Mouse (Mus musculus): ENCODE measurements around the gene Vav3. TPM values are rescaled to one million over a fixed set of nuclear protein-coding genes. Genes with fewer than 3 reads are reported as not detected.

The Vav3 gene
- polyA plus RNA-seq, 2 experiments, result 10.8 to 33.0 TPM

DNA sequence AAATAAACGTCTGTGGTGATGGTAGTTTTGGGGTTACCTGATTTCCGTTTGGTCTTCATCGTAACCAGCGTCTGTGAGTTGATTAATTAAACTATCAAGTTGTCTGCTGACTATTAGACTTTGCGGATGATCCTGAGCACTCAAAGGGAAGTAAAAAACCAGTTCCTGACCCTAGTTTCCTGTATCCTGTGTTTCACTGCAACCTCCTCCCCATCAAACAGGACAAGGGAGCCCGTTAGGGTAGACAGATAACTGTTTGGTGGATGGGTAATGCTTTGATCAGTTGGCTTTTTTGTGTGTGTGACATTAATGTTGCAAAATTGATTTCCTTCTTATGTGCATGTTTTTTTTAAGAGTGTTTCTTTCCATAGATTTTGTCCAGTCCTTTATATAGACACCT lies 12.2 kb downstream of the Vav3 start:
- no peak overlapping the region for H3K9ac ChIP-seq (ENCODE audit: low read depth, low read length, severe bottlenecking)
- no peaks in the 10 kb centered on the region for H3K4me1 ChIP-seq (ENCODE audit: control insufficient read depth, insufficient read depth, low read length)
- H3K9me3 ChIP-seq (ENCODE audit: control insufficient read depth, low read length), result no peaks in the 10 kb centered on the region
- no peaks in the 10 kb centered on the region for H3K36me3 ChIP-seq (ENCODE audit: control insufficient read depth, insufficient read depth, low read length)
- ATAC-seq (ENCODE audit: low FRiP score, low read depth), result no peak
- H3K27me3 ChIP-seq (ENCODE audit: control insufficient read depth, insufficient read depth, low read length), result no peaks in the 10 kb centered on the region
- no peak for TF ChIP-seq POLR2A (IDR thresholded peaks at IDR 0.05; ENCODE audit: borderline replicate concordance, extremely low read depth, insufficient read depth, insufficient read length)
- 70% methylated on average over 6 of the region's 6 CpGs for WGBS
- H3K27ac ChIP-seq (replicated peaks; ENCODE audit: low read depth, low read length), result no peak overlapping the region
- H3K4me3 ChIP-seq (replicated peaks; ENCODE audit: low read length), result no peak overlapping the region
- DNase-seq (ENCODE audit: low spot score), result no peak
- H3K4me2 ChIP-seq (replicated peaks; ENCODE audit: low read depth, low read length, severe bottlenecking), result no peak overlapping the region

DNA sequence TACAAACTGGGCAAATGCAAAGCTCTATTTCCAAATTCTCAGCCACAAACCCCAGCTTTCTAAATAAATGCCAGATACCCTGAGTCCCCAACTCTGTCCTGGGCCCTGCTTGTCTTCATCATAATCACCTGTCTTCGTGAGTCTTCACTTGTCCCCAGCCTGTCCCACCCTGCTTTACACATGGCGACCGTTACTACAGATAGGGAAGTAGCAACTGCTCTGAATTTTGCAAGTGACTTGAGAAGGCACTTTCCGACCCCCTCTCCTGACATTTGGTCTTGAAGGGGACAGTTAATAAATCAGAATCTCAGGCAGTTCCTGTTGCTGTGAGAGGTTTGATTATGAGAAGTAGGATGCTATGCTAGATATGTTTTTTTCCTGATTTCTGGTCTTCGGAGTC lies 13.4 kb downstream of the Vav3 start:
- WGBS, result 81% methylated on average over 5 of the region's 5 CpGs
- ATAC-seq (ENCODE audit: low FRiP score, low read depth) (no peak), DNase-seq (ENCODE audit: low spot score) (no peak)
- no peak for TF ChIP-seq POLR2A (IDR thresholded peaks at IDR 0.05; ENCODE audit: borderline replicate concordance, extremely low read depth, insufficient read depth, insufficient read length)
- H3K4me1 ChIP-seq (ENCODE audit: control insufficient read depth, insufficient read depth, low read length), result no peaks in the 10 kb centered on the region
- H3K4me3 ChIP-seq (replicated peaks; ENCODE audit: low read length), result no peak overlapping the region
- no peak overlapping the region for H3K27ac ChIP-seq (replicated peaks; ENCODE audit: low read depth, low read length)
- H3K36me3 ChIP-seq (ENCODE audit: control insufficient read depth, insufficient read depth, low read length), result no peaks in the 10 kb centered on the region
- no peaks in the 10 kb centered on the region for H3K27me3 ChIP-seq (ENCODE audit: control insufficient read depth, insufficient read depth, low read length)
- no peak overlapping the region for H3K9ac ChIP-seq (ENCODE audit: low read depth, low read length, severe bottlenecking)
- H3K4me2 ChIP-seq (replicated peaks; ENCODE audit: low read depth, low read length, severe bottlenecking), result no peak overlapping the region
- H3K9me3 ChIP-seq (ENCODE audit: control insufficient read depth, low read length), result no peaks in the 10 kb centered on the region

DNA sequence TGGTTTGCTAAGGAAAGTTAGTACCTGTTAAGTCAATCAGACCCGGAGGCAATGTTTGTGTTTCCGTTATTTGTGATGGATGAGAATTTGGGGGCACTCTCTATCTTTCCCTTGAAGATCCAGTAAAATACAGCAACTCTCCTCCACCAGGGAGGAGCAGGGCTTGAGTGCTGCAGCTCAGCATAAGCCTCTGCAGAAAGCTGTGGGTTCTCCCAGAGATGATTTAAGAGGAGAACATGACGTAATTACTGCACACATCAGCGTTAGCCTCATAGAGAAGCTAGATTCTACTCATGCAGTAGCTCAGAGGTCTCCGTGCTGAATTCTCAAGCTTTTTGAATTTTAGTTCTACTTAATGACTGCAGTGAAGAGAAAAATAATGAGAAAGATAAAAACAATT lies 14.7 kb downstream of the Vav3 start:
- Histone ChIP-seq H3K36me3 (ENCODE audit: control insufficient read depth, insufficient read depth, low read length) (no peaks in the 10 kb centered on the region), H3K4me2 (replicated peaks; ENCODE audit: low read depth, low read length, severe bottlenecking) (no peak overlapping the region), H3K27ac (replicated peaks; ENCODE audit: low read depth, low read length) (no peak overlapping the region), H3K4me1 (ENCODE audit: control insufficient read depth, insufficient read depth, low read length) (no peaks in the 10 kb centered on the region), H3K4me3 (replicated peaks; ENCODE audit: low read length) (no peak overlapping the region), H3K9me3 (ENCODE audit: control insufficient read depth, low read length) (no peaks in the 10 kb centered on the region), H3K9ac (ENCODE audit: low read depth, low read length, severe bottlenecking) (no peak overlapping the region), H3K27me3 (ENCODE audit: control insufficient read depth, insufficient read depth, low read length) (no peaks in the 10 kb centered on the region)
- WGBS, result 62% methylated on average over 5 of the region's 5 CpGs
- no peak for DNase-seq (ENCODE audit: low spot score)
- no peak for ATAC-seq (ENCODE audit: low FRiP score, low read depth)
- TF ChIP-seq POLR2A (IDR thresholded peaks at IDR 0.05; ENCODE audit: borderline replicate concordance, extremely low read depth, insufficient read depth, insufficient read length), result no peak

DNA sequence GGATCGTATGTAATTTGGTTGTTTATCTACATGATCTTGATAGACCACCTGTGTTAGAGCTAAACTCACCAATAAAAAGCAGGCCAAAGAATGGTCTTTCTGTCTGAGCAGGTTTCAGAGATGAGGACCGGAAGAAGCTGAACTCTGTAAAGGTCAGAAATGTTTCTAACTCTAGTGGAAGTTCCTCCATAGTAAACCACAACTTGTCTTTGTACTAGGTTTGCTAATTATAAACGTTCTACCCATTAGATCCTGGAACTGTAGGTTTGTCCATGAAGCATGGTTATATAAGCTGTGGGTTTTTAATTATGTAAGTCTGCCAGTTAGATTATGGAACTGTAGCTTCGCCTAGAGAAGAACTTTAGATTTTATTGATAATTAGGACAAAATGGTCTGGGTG lies 20.3 kb downstream of the Vav3 start:
- 53% methylated on average over 4 of the region's 4 CpGs for WGBS

DNA sequence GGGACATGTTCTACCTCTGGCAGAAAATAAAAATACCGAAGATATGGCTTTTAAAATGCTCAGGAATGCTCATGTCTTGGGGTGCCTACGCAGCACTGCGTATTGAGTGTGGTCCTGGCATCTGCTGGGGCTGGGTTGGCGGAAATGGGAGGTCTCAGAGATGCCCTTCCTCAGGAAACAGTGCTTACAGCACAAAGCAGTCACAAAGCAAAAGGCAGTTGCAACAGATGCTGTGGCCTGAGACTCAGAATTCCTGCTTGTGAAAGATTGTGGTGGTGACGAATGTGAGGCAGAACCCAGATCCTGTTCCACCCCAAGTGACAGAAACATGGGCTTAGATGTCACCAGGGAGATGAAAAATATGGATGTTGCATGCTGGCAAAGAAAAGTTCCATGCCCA lies 21.4 kb downstream of the Vav3 start:
- 77% methylated on average over 5 of the region's 5 CpGs for WGBS
- Histone ChIP-seq H3K27ac (replicated peaks; ENCODE audit: low read depth, low read length) (no peak overlapping the region), H3K4me3 (replicated peaks; ENCODE audit: low read length) (no peak overlapping the region), H3K36me3 (ENCODE audit: control insufficient read depth, insufficient read depth, low read length) (no peaks in the 10 kb centered on the region), H3K4me1 (ENCODE audit: control insufficient read depth, insufficient read depth, low read length) (peaks cover 4% of the 10 kb centered on the region), H3K9me3 (ENCODE audit: control insufficient read depth, low read length) (no peaks in the 10 kb centered on the region), H3K4me2 (replicated peaks; ENCODE audit: low read depth, low read length, severe bottlenecking) (no peak overlapping the region), H3K9ac (ENCODE audit: low read depth, low read length, severe bottlenecking) (no peak overlapping the region), H3K27me3 (ENCODE audit: control insufficient read depth, insufficient read depth, low read length) (no peaks in the 10 kb centered on the region)
- ATAC-seq (ENCODE audit: low FRiP score, low read depth) (no peak), DNase-seq (ENCODE audit: low spot score) (no peak)
- no peak for TF ChIP-seq POLR2A (IDR thresholded peaks at IDR 0.05; ENCODE audit: borderline replicate concordance, extremely low read depth, insufficient read depth, insufficient read length)

More for the DNA sequence above, 20.3 kb downstream of the Vav3 start:
- no peak for ATAC-seq (ENCODE audit: low FRiP score, low read depth)
- H3K9ac ChIP-seq (ENCODE audit: low read depth, low read length, severe bottlenecking), result no peak overlapping the region
- H3K4me3 ChIP-seq (replicated peaks; ENCODE audit: low read length), result no peak overlapping the region
- DNase-seq (ENCODE audit: low spot score), result no peak
- no peak overlapping the region for H3K4me2 ChIP-seq (replicated peaks; ENCODE audit: low read depth, low read length, severe bottlenecking)
- no peaks in the 10 kb centered on the region for H3K9me3 ChIP-seq (ENCODE audit: control insufficient read depth, low read length)
- H3K4me1 ChIP-seq (ENCODE audit: control insufficient read depth, insufficient read depth, low read length), result no peaks in the 10 kb centered on the region; the same call in 1 of the 2 replicates
- H3K36me3 ChIP-seq (ENCODE audit: control insufficient read depth, insufficient read depth, low read length), result no peaks in the 10 kb centered on the region
- no peak for TF ChIP-seq POLR2A (IDR thresholded peaks at IDR 0.05; ENCODE audit: borderline replicate concordance, extremely low read depth, insufficient read depth, insufficient read length)
- H3K27me3 ChIP-seq (ENCODE audit: control insufficient read depth, insufficient read depth, low read length), result no peaks in the 10 kb centered on the region
- H3K27ac ChIP-seq (replicated peaks; ENCODE audit: low read depth, low read length), result no peak overlapping the region

DNA sequence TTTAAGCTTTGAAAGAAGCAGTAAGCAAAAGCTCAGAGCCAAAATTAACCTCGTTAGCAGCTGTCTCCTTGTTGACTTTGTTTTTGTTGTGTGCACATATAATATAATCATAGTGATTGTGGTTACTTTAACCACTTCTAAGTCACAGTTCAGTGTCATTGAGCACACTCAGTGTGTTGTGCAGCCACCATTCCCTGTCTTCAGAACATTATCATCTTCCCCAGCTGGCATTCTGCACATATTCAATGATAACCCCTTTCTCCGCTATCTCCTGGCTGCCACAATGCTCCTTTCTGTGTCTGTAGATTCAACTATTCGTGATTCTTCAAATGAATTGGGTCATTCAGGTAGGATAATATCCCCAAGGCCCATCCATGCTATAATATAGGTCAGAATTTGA lies 21.9 kb downstream of the Vav3 start:
- TF ChIP-seq POLR2A (IDR thresholded peaks at IDR 0.05; ENCODE audit: borderline replicate concordance, extremely low read depth, insufficient read depth, insufficient read length), result no peak
- no peak overlapping the region for H3K4me2 ChIP-seq (replicated peaks; ENCODE audit: low read depth, low read length, severe bottlenecking)
- H3K4me1 ChIP-seq (ENCODE audit: control insufficient read depth, insufficient read depth, low read length), result peaks cover 4% of the 10 kb centered on the region
- H3K27me3 ChIP-seq (ENCODE audit: control insufficient read depth, insufficient read depth, low read length), result no peaks in the 10 kb centered on the region
- no peaks in the 10 kb centered on the region for H3K9me3 ChIP-seq (ENCODE audit: control insufficient read depth, low read length)
- 73% methylated on average over 3 of the region's 3 CpGs for WGBS
- no peak overlapping the region for H3K27ac ChIP-seq (replicated peaks; ENCODE audit: low read depth, low read length)
- ATAC-seq (ENCODE audit: low FRiP score, low read depth) (no peak), DNase-seq (ENCODE audit: low spot score) (no peak)
- no peak overlapping the region for H3K4me3 ChIP-seq (replicated peaks; ENCODE audit: low read length)
- H3K9ac ChIP-seq (ENCODE audit: low read depth, low read length, severe bottlenecking), result no peak overlapping the region
- H3K36me3 ChIP-seq (ENCODE audit: control insufficient read depth, insufficient read depth, low read length), result no peaks in the 10 kb centered on the region

All from limb, embryonic 14.5 days (tissue).